Mouse (Mus musculus) olfactory bulb, adult 2 months (tissue): ENCODE results near the gene Jmjd1c. TPM values are rescaled to one million over a fixed set of nuclear protein-coding genes. Genes with fewer than 3 reads are reported as not detected.

Source experiments
- H3K27ac ChIP-seq: fragments of 200-500 bp; 2 replicates; pipeline ENCODE4 v1.5.1; 2012; ENCODE audit warnings: low read depth, low read length; ENCODE audit not compliant: insufficient read depth
- H3K4me1 ChIP-seq: fragments of 200-500 bp; 2 replicates; pipeline ENCODE4 v1.6.1; 2012; ENCODE audit warnings: low read length; ENCODE audit not compliant: control insufficient read depth, insufficient read depth
- H3K4me3 ChIP-seq: fragments of 200-500 bp; 2 replicates; pipeline ENCODE4 v1.5.1; 2012; ENCODE audit warnings: mild to moderate bottlenecking, low read depth, low read length, moderate library complexity; ENCODE audit not compliant: insufficient read depth
- CTCF ChIP-seq: fragments of 200-500 bp; IDR thresholded peaks from 2 replicates; pipeline ENCODE4 v1.5.1; 2012; ENCODE audit warnings: low read depth, mild to moderate bottlenecking, low read length, moderate library complexity; ENCODE audit not compliant: insufficient read depth
- POLR2A ChIP-seq: fragments of 200-500 bp; IDR thresholded peaks from 2 replicates; pipeline ENCODE4 v1.6.1; 2012; ENCODE audit warnings: mild to moderate bottlenecking, low read depth, low read length, moderate library complexity; ENCODE audit not compliant: insufficient read depth
- WGBS: fragments of 180-500 bp; shearing (Covaris S2); methylation state at CpG from one replicate; pipeline ENCODE4 v1.1.7; 2018; 5-methylcytosine and 5-hydroxymethylcytosine counted together
- polyA plus RNA-seq: library from polyadenylated mRNA; stranded (reverse); fragments of >200 nt; gene quantifications from 2 replicates; pipeline ENCODE4 v1.2.4, GENCODE M21; 2012; ENCODE audit warnings: low replicate concordance; ENCODE audit not compliant: missing spikeins, insufficient read depth, insufficient read length

Gene Jmjd1c
- polyA plus RNA-seq, 1 experiment, result 77.0 TPM

- 54% methylated on average over 1 of the region's 1 CpGs for WGBS
- Histone ChIP-seq H3K4me1 (peaks cover 6% of the 10 kb centered on the region), H3K4me3 (no peak overlapping the region), H3K27ac (no peak overlapping the region)
- no peak for TF ChIP-seq CTCF
Measured at GRCm38 (mm10) chr10:67129531-67129930, 33.6 kb downstream of the Jmjd1c start.

- 90% methylated on average over 1 of the region's 1 CpGs for WGBS
- H3K4me1 ChIP-seq, result peaks cover 3% of the 10 kb centered on the region
- TF ChIP-seq POLR2A, result no peak
- TF ChIP-seq CTCF, result no peak
- no peak overlapping the region for H3K27ac ChIP-seq
- H3K4me3 ChIP-seq, result no peak overlapping the region
Measured at GRCm38 (mm10) chr10:67131709-67132108, 35.8 kb downstream of the Jmjd1c start.

GRCm38 (mm10) chr10:67134322-67134721 lies 38.4 kb downstream of the Jmjd1c start:
- 89% methylated on average over 2 of the region's 2 CpGs for WGBS
- Histone ChIP-seq H3K4me1 (peaks cover 3% of the 10 kb centered on the region), H3K27ac (no peak overlapping the region), H3K4me3 (no peak overlapping the region)
- TF ChIP-seq CTCF (no peak), POLR2A (no peak)

GRCm38 (mm10) chr10:67137437-67137836 lies 41.5 kb downstream of the Jmjd1c start:
- 95% methylated on average over 2 of the region's 2 CpGs for WGBS
- TF ChIP-seq POLR2A (no peak), CTCF (no peak)
- H3K27ac ChIP-seq, result no peak overlapping the region
- H3K4me1 ChIP-seq, result no peaks in the 10 kb centered on the region
- H3K4me3 ChIP-seq, result no peak overlapping the region

GRCm38 (mm10) chr10:67143661-67144060 lies 47.7 kb downstream of the Jmjd1c start:
- Histone ChIP-seq H3K4me3 (no peak overlapping the region), H3K27ac (no peak overlapping the region), H3K4me1 (peaks cover 2% of the 10 kb centered on the region; the same call in 1 of the 2 replicates)
- TF ChIP-seq POLR2A (no peak), CTCF (no peak)

GRCm38 (mm10) chr10:67144269-67144668 lies 48.3 kb downstream of the Jmjd1c start:
- H3K4me3 ChIP-seq, result no peak overlapping the region
- 31% methylated on average over 2 of the region's 2 CpGs for WGBS
- H3K27ac ChIP-seq, result no peak overlapping the region
- peaks cover 2% of the 10 kb centered on the region; the same call in 1 of the 2 replicates for H3K4me1 ChIP-seq
- TF ChIP-seq CTCF (no peak), POLR2A (no peak)

GRCm38 (mm10) chr10:67145623-67146022 lies 49.7 kb downstream of the Jmjd1c start:
- Histone ChIP-seq H3K27ac (no peak overlapping the region), H3K4me3 (no peak overlapping the region), H3K4me1 (peaks cover 2% of the 10 kb centered on the region; the same call in 1 of the 2 replicates)
- WGBS, result 77% methylated on average over 4 of the region's 4 CpGs
- TF ChIP-seq POLR2A (no peak), CTCF (no peak)

GRCm38 (mm10) chr10:67151766-67152165 lies 55.8 kb downstream of the Jmjd1c start:
- Histone ChIP-seq H3K4me1 (no peaks in the 10 kb centered on the region), H3K27ac (no peak overlapping the region), H3K4me3 (no peak overlapping the region)
- whole genome bisulfite sequencing, result 87% methylated on average over 3 of the region's 3 CpGs
- TF ChIP-seq POLR2A, result no peak
- TF ChIP-seq CTCF, result no peak

GRCm38 (mm10) chr10:67154647-67155046 lies 58.7 kb downstream of the Jmjd1c start:
- TF ChIP-seq CTCF (no peak), POLR2A (no peak)
- H3K4me1 ChIP-seq, result no peaks in the 10 kb centered on the region
- H3K27ac ChIP-seq, result no peak overlapping the region
- 96% methylated on average over 3 of the region's 3 CpGs for WGBS
- H3K4me3 ChIP-seq, result no peak overlapping the region

- no peaks in the 10 kb centered on the region for H3K4me1 ChIP-seq
Measured at GRCm38 (mm10) chr10:67174049-67174448, 78.1 kb downstream of the Jmjd1c start.

More at GRCm38 (mm10) chr10:67174049-67174448, 78.1 kb downstream of the Jmjd1c start:
- TF ChIP-seq POLR2A (no peak), CTCF (no peak)
- WGBS, result 96% methylated on average over 1 of the region's 1 CpGs
- H3K4me3 ChIP-seq, result no peak overlapping the region
- H3K27ac ChIP-seq, result no peak overlapping the region
